Mouse (Mus musculus): ENCODE measurements around the gene Hadh.
A peak's percentile ranks its signal among the peaks of the same experiment; 100 is the strongest.

Gene Hadh

GRCm38 (mm10) chr3:131266366-131267050 lies 5.4 kb downstream of the Hadh start:
- DNase-seq: no peak

GRCm38 (mm10) chr3:131265516-131265915 lies 6.4 kb downstream of the Hadh start:
- no peak for DNase-seq

- DNase-seq: peak; percentile 83
These were observed 8.0 kb downstream of the Hadh start for GRCm38 (mm10) chr3:131263766-131264486.

- no peak for DNase-seq
These were observed 11.5 kb downstream of the Hadh start for GRCm38 (mm10) chr3:131260418-131260817.

- no peak for DNase-seq
These were observed 12.4 kb downstream of the Hadh start for GRCm38 (mm10) chr3:131259392-131259965.

- no peak for DNase-seq
These were observed 13.0 kb downstream of the Hadh start for GRCm38 (mm10) chr3:131258921-131259320.

GRCm38 (mm10) chr3:131255399-131255981 lies 16.4 kb downstream of the Hadh start:
- no peak for DNase-seq

GRCm38 (mm10) chr3:131254991-131255390 lies 16.9 kb downstream of the Hadh start:
- DNase-seq: no peak

- DNase-seq: no peak
These were observed 20.3 kb downstream of the Hadh start for GRCm38 (mm10) chr3:131251601-131252000.

- DNase-seq: no peak
These were observed 20.9 kb downstream of the Hadh start for GRCm38 (mm10) chr3:131250978-131251377.

- DNase-seq: no peak
These were observed 21.6 kb downstream of the Hadh start for GRCm38 (mm10) chr3:131250283-131250682.

- DNase-seq: no peak
These were observed 23.5 kb downstream of the Hadh start for GRCm38 (mm10) chr3:131248444-131248843.

GRCm38 (mm10) chr3:131247851-131248250 lies 24.1 kb downstream of the Hadh start:
- DNase-seq: no peak

GRCm38 (mm10) chr3:131247447-131247846 lies 24.5 kb downstream of the Hadh start:
- no peak for DNase-seq

- DNase-seq: peak; percentile 79
These were observed 25.3 kb downstream of the Hadh start for GRCm38 (mm10) chr3:131246579-131247046.

GRCm38 (mm10) chr3:131245766-131246578 lies 25.9 kb downstream of the Hadh start:
- DNase-seq: peak; percentile 74

- DNase-seq: peak; percentile 43
These were observed 33.9 kb downstream of the Hadh start for GRCm38 (mm10) chr3:131237785-131238633.

GRCm38 (mm10) chr3:131237061-131237460 lies 34.8 kb downstream of the Hadh start:
- DNase-seq: no peak

- no peak for DNase-seq
These were observed 43.8 kb downstream of the Hadh start for GRCm38 (mm10) chr3:131228083-131228482.

- DNase-seq: no peak
These were observed 53.1 kb downstream of the Hadh start for GRCm38 (mm10) chr3:131218636-131219390.

- DNase-seq: no peak
These were observed 57.1 kb downstream of the Hadh start for GRCm38 (mm10) chr3:131214841-131215240.
